In genomic region chr13:28959458-28959978, GRCm38 (mm10) we compare ENCODE assay signal across 8 mouse cellular contexts. TPM values are rescaled to one million over a fixed set of nuclear protein-coding genes. Genes with fewer than 3 reads are reported as not detected.
DNase-seq lines count a peak whose midpoint lies in the region; ATAC-seq and TF ChIP-seq lines count a peak whose summit lies in the region.

No protein-coding gene starts in this region.

- peak overlapping the region; percentile 94 for H3K4me2 ChIP-seq in hindbrain, embryonic 11.5 days (replicated peaks; ENCODE audit: low read depth, low read length)
- peak overlapping the region; percentile 95 for H3K4me2 ChIP-seq in lung, postnatal 0 days (replicated peaks; ENCODE audit: low read depth, low read length)

- peak; percentile 89 for TF ChIP-seq CTCF in lung, postnatal 0 days (IDR thresholded peaks at IDR 0.05)
- TF ChIP-seq CTCF in thymus, adult 2 months (IDR thresholded peaks at IDR 0.05; ENCODE audit: borderline replicate concordance, control insufficient read depth, extremely low read depth, insufficient read depth, low read length, poor library complexity): peak; percentile 88

- H3K27me3 ChIP-seq in hindbrain, embryonic 11.5 days (ENCODE audit: control insufficient read depth, insufficient read depth, low read length): 0 out of 2 replicates have a peak, but pooled peaks cover 3% of the 10 kb centered on the region
- no peaks in the 10 kb centered on the region for H3K27me3 ChIP-seq in lung, postnatal 0 days (replicated peaks; ENCODE audit: insufficient read depth, low read length)
- no peaks in the 10 kb centered on the region for H3K27me3 ChIP-seq in thymus, adult 2 months (ENCODE audit: control insufficient read depth, insufficient read depth, low read length)

- 2% methylated on average over 31 of the region's 31 CpGs for WGBS in hindbrain, embryonic 11.5 days
- 2% methylated on average over 31 of the region's 31 CpGs for WGBS in lung, postnatal 0 days
- WGBS in thymus, adult 2 months: under 1% methylated on average over 31 of the region's 31 CpGs

- no peaks in the 10 kb centered on the region for H3K4me1 ChIP-seq in hindbrain, embryonic 11.5 days (replicated peaks; ENCODE audit: control insufficient read depth, insufficient read depth, low read length)
- H3K4me1 ChIP-seq in lung, postnatal 0 days (ENCODE audit: insufficient read depth, low read depth, low read length): peaks cover 3% of the 10 kb centered on the region; the same call in 1 of the 2 replicates
- peaks cover 4% of the 10 kb centered on the region for H3K4me1 ChIP-seq in thymus, adult 2 months (replicated peaks; ENCODE audit: control insufficient read depth, insufficient read depth, low read length)

- peak overlapping the region; percentile 48 for H3K4me3 ChIP-seq in hindbrain, embryonic 11.5 days (ENCODE audit: low read depth, low read length)
- peak overlapping the region; percentile 59 for H3K4me3 ChIP-seq in lung, postnatal 0 days (ENCODE audit: low read depth, low read length)
- H3K4me3 ChIP-seq in thymus, adult 2 months (ENCODE audit: control insufficient read depth, insufficient read depth, low read length): peak overlapping the region; percentile 68

- no peaks in the 10 kb centered on the region for H3K9me3 ChIP-seq in hindbrain, embryonic 11.5 days (ENCODE audit: control insufficient read depth, low read length)
- no peaks in the 10 kb centered on the region for H3K9me3 ChIP-seq in lung, postnatal 0 days (ENCODE audit: low read length)

- H3K36me3 ChIP-seq in hindbrain, embryonic 11.5 days (ENCODE audit: control insufficient read depth, insufficient read depth, low read length): no peaks in the 10 kb centered on the region
- no peaks in the 10 kb centered on the region for H3K36me3 ChIP-seq in lung, postnatal 0 days (ENCODE audit: insufficient read depth, low read length)
- H3K36me3 ChIP-seq in thymus, adult 2 months (ENCODE audit: control insufficient read depth, insufficient read depth, low read length): no peaks in the 10 kb centered on the region

- no peak for TF ChIP-seq EP300 in lung, postnatal 0 days (IDR thresholded peaks at IDR 0.05)

- peak overlapping the region; percentile 76 for H3K9ac ChIP-seq in hindbrain, embryonic 11.5 days (ENCODE audit: low read depth, low read length)
- H3K9ac ChIP-seq in lung, postnatal 0 days (replicated peaks; ENCODE audit: low read depth): 0 out of 2 replicates have a peak overlapping the region, but pooled peaks have one; percentile 19

- peak overlapping the region; percentile 97 for H3K27ac ChIP-seq in hindbrain, embryonic 11.5 days (ENCODE audit: low read depth, low read length)
- peak overlapping the region; percentile 86; the same call in 1 of the 2 replicates for H3K27ac ChIP-seq in lung, postnatal 0 days (ENCODE audit: low read length)
- peak overlapping the region; percentile 73 for H3K27ac ChIP-seq in thymus, adult 2 months (ENCODE audit: control insufficient read depth, insufficient read depth, low read length)

- DNase-seq in R1 (ENCODE audit: low read depth, low spot score): peak; percentile 76
- peak; percentile 96 to 97 for DNase-seq in cerebellum, postnatal 14 days
- peak; percentile 77 to 80 for DNase-seq in frontal cortex, postnatal 14 days (ENCODE audit: low spot score in 2 of 2)
- peak; percentile 89 for DNase-seq in hindbrain, embryonic 11.5 days (ENCODE audit: low spot score)
- DNase-seq in layer of hippocampus, postnatal 14 days (ENCODE audit: low spot score in 2 of 2): peak; percentile 83 to 87
- peak; percentile 87 for DNase-seq in lung, postnatal 0 days (ENCODE audit: low spot score)
- DNase-seq in ovary, postnatal 10 days (ENCODE audit: low spot score): peak; percentile 76
- DNase-seq in thymus, adult 2 months: peak; percentile 96

- peak; percentile 79 for ATAC-seq in hindbrain, embryonic 11.5 days (ENCODE audit: low FRiP score)
- ATAC-seq in lung, postnatal 0 days: peak; percentile 72

- TF ChIP-seq POLR2A in thymus, adult 2 months (IDR thresholded peaks at IDR 0.05; ENCODE audit: control insufficient read depth, extremely low read depth, insufficient read depth, low read length, poor library complexity): peak; percentile 81

RNA-seq across cellular contexts. Expression of gene Sox4, which starts 6.0 kb away (rescaled TPM):
- 139 and 156 TPM in 2 replicates for polyA plus RNA-seq in hindbrain, embryonic 11.5 days (2014; fragmentation: Nextera tagmentation; extraction: Ambion mirVana)
- total RNA-seq in layer of hippocampus, postnatal 14 days (2021): 10 to 100 TPM; 47.8 to 50.1 TPM
- 51.7 and 63.2 TPM in 2 replicates for polyA plus RNA-seq in lung, postnatal 0 days (2015; fragmentation: Nextera tagmentation; extraction: Ambion mirVana)
- 137 and 191 TPM in 2 replicates for polyA plus RNA-seq in thymus, adult 2 months (2012; rRNA removed)

Comparison
In these comparisons a context has a peak if more than half of its experiments do, and no peak if none do; other contexts are left out.
1. Peak in every context shown above with its lines: DNase-seq, ATAC-seq, H3K4me3 ChIP-seq and H3K27ac ChIP-seq.